Mouse (Mus musculus): ENCODE results near the gene Thrb. TPM values are rescaled to one million over a fixed set of nuclear protein-coding genes. Genes with fewer than 3 reads are reported as not detected.

Gene Thrb
- polyA plus RNA-seq, 1 experiment from 2014 or later = 0.32 TPM

- H3K27me3 ChIP-seq (ENCODE audit: control insufficient read depth, insufficient read depth, low read length) = peaks cover 18% of the 10 kb centered on the region
- 1% methylated on average over 9 of the region's 10 CpGs for WGBS
- ATAC-seq (replicated peaks; ENCODE audit: low FRiP score) (peak; percentile 45), DNase-seq (ENCODE audit: low spot score) (peak; percentile 81)
- no peak overlapping the region for H3K27ac ChIP-seq (ENCODE audit: low read depth, low read length)
- no peaks in the 10 kb centered on the region for H3K36me3 ChIP-seq (ENCODE audit: control insufficient read depth, insufficient read depth, low read length)
- no peak overlapping the region for H3K9ac ChIP-seq (ENCODE audit: low read length)
- H3K4me3 ChIP-seq (ENCODE audit: low read depth, low read length) = peak overlapping the region; percentile 53; the same call in 1 of the 2 replicates
- H3K9me3 ChIP-seq (ENCODE audit: control insufficient read depth, low read length) = no peaks in the 10 kb centered on the region
- peaks cover 4% of the 10 kb centered on the region; the same call in 1 of the 2 replicates for H3K4me1 ChIP-seq (replicated peaks; ENCODE audit: control insufficient read depth, insufficient read depth, low read length)
- peak overlapping the region; percentile 82 for H3K4me2 ChIP-seq (ENCODE audit: low read depth, low read length, severe bottlenecking)
Measured at GRCm38 (mm10) chr14:17659031-17659430, 1.0 kb upstream of the Thrb start.

DNA sequence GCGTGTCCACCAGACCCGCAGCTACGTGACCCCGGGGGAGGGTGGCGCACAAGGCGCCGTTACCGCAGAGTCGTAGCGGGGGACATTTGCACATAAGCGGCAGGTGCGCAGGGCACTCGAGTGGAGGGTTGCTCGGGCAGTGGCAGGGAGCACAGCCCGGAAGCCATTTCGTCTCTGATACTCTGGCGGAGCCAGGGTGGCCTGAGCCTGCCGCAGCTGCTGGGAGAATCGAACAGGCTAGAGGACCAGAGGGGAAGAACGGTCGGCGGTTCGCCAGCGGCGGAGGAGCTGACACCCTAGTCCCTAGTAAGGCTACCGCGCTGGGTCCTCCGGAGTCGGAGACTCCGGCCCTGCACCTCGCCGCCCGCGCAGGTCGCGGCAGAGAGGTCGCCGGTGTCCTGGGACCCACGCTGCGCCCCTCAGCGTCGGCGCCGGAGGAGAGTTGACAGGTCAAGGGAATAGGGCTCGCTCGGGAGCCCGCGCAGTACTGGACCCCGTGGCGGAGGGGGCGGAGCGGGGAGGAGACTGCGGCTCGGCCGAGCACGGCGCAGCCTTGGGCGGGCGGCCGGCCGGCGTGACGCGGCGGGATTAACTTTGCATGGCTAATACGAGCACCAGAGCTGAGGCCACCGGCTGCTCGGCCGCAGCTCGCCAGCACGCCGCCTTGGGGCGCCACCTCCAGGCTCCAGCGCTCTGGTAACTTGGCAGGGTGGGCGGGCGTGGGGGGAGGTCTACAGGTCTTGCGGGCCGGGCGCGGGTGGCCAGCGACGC, 453 bp downstream of the Thrb start:
- 0% methylated on average over 67 of the region's 82 CpGs for whole genome bisulfite sequencing
- H3K27ac ChIP-seq (ENCODE audit: low read depth, low read length) = no peak overlapping the region
- ATAC-seq (replicated peaks; ENCODE audit: low FRiP score) = peak; percentile 93

DNA sequence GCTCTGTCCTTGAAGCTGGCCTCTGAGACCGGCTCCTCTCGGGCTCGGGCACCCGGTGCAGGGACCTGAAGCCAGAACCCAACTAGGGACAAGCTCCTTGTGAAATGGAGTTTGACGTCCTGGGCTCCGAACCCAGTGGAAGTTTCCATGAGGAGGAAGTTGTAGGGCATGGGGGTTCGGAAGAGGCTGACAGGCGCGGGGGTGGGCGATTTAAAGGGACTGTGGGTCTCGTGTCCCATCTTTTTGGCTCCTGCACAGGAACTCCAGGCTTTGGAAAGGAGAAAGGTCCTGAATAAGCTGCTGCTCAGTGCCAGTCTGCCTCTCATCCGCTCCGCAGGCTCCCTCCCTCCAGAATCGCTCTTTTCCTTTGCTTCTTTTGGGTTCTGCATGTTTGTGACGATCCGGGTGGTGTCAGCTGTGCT, 1.1 kb downstream of the Thrb start:
- Histone ChIP-seq H3K9ac (ENCODE audit: low read length) (peak overlapping the region; percentile 51), H3K4me1 (replicated peaks; ENCODE audit: control insufficient read depth, insufficient read depth, low read length) (peaks cover 4% of the 10 kb centered on the region; the same call in 1 of the 2 replicates), H3K9me3 (ENCODE audit: control insufficient read depth, low read length) (no peaks in the 10 kb centered on the region), H3K4me2 (ENCODE audit: low read depth, low read length, severe bottlenecking) (peak overlapping the region; percentile 82), H3K36me3 (ENCODE audit: control insufficient read depth, insufficient read depth, low read length) (no peaks in the 10 kb centered on the region), H3K4me3 (ENCODE audit: low read depth, low read length) (peak overlapping the region; percentile 53), H3K27me3 (ENCODE audit: control insufficient read depth, insufficient read depth, low read length) (peaks cover 18% of the 10 kb centered on the region), H3K27ac (ENCODE audit: low read depth, low read length) (no peak overlapping the region)
- peak; percentile 28 for ATAC-seq (replicated peaks; ENCODE audit: low FRiP score)
- WGBS = 0% methylated on average over 16 of the region's 16 CpGs
- no peak for DNase-seq (ENCODE audit: low spot score)

More for the DNA sequence above, 453 bp downstream of the Thrb start:
- H3K4me2 ChIP-seq (ENCODE audit: low read depth, low read length, severe bottlenecking) = peak overlapping the region; percentile 82
- peaks cover 4% of the 10 kb centered on the region; the same call in 1 of the 2 replicates for H3K4me1 ChIP-seq (replicated peaks; ENCODE audit: control insufficient read depth, insufficient read depth, low read length)
- H3K27me3 ChIP-seq (ENCODE audit: control insufficient read depth, insufficient read depth, low read length) = peaks cover 18% of the 10 kb centered on the region
- peak overlapping the region; percentile 51 for H3K9ac ChIP-seq (ENCODE audit: low read length)
- H3K9me3 ChIP-seq (ENCODE audit: control insufficient read depth, low read length) = no peaks in the 10 kb centered on the region
- peak overlapping the region; percentile 53 for H3K4me3 ChIP-seq (ENCODE audit: low read depth, low read length)
- peak; percentile 87 for DNase-seq (ENCODE audit: low spot score)
- H3K36me3 ChIP-seq (ENCODE audit: control insufficient read depth, insufficient read depth, low read length) = no peaks in the 10 kb centered on the region

DNA sequence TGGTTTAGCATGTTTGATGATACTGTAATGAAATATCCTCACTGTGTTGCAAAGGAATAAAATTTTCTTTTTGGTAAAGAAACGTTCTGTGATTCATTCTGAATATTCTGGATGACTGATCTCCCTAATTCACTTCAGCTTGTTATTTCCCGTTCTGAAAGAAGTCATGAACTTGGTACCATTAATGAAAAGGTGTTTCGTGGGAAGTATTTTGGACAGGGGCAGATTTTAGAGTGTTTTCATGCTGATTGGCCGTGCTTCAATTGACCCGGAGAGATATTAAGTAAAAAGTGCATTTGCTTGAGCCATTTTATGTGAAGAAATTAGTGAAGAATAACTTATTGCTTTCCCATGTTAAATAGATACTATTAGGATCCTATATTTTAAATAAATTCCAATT, 2.0 kb downstream of the Thrb start:
- DNase-seq (ENCODE audit: low spot score) (no peak), ATAC-seq (replicated peaks; ENCODE audit: low FRiP score) (no peak)
- Histone ChIP-seq H3K4me2 (ENCODE audit: low read depth, low read length, severe bottlenecking) (no peak overlapping the region), H3K27ac (ENCODE audit: low read depth, low read length) (no peak overlapping the region), H3K4me3 (ENCODE audit: low read depth, low read length) (no peak overlapping the region), H3K36me3 (ENCODE audit: control insufficient read depth, insufficient read depth, low read length) (no peaks in the 10 kb centered on the region), H3K9me3 (ENCODE audit: control insufficient read depth, low read length) (no peaks in the 10 kb centered on the region), H3K9ac (ENCODE audit: low read length) (no peak overlapping the region), H3K27me3 (ENCODE audit: control insufficient read depth, insufficient read depth, low read length) (peaks cover 18% of the 10 kb centered on the region), H3K4me1 (replicated peaks; ENCODE audit: control insufficient read depth, insufficient read depth, low read length) (peaks cover 4% of the 10 kb centered on the region; the same call in 1 of the 2 replicates)
- WGBS = 31% methylated on average over 5 of the region's 5 CpGs

DNA sequence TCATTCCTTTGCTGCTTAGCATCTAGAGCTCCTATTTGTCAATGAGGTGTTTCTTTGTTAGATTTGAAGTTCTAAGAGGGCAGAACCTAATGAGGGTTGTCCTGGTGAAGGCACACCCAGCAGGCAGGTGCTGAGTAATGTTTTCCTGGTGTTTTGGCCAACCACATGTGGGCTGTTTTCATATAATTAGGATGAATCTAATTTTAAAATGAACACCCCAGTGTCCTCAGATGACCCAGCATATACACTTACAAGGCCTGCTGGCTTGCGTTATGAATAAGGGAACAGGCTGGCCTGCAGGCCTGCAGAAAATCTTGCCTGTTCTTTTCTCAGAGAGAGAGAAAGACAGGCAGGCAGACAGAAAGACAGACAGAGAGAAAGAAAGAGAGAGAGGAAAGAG, 14.3 kb downstream of the Thrb start:
- WGBS = 92% methylated on average over 1 of the region's 1 CpGs

GRCm38 (mm10) chr14:17675214-17675613, 15.2 kb downstream of the Thrb start:
- no peak for ATAC-seq (replicated peaks; ENCODE audit: low FRiP score)

More for the DNA sequence above, 14.3 kb downstream of the Thrb start:
- no peak for ATAC-seq (replicated peaks; ENCODE audit: low FRiP score)
- H3K27me3 ChIP-seq (ENCODE audit: control insufficient read depth, insufficient read depth, low read length) = no peaks in the 10 kb centered on the region
- H3K9me3 ChIP-seq (ENCODE audit: control insufficient read depth, low read length) = no peaks in the 10 kb centered on the region
- H3K4me1 ChIP-seq (replicated peaks; ENCODE audit: control insufficient read depth, insufficient read depth, low read length) = no peaks in the 10 kb centered on the region
- no peak for DNase-seq (ENCODE audit: low spot score)
- no peak overlapping the region for H3K4me3 ChIP-seq (ENCODE audit: low read depth, low read length)
- no peak overlapping the region for H3K27ac ChIP-seq (ENCODE audit: low read depth, low read length)
- no peak overlapping the region for H3K4me2 ChIP-seq (ENCODE audit: low read depth, low read length, severe bottlenecking)
- no peaks in the 10 kb centered on the region for H3K36me3 ChIP-seq (ENCODE audit: control insufficient read depth, insufficient read depth, low read length)
- H3K9ac ChIP-seq (ENCODE audit: low read length) = no peak overlapping the region

GRCm38 (mm10) chr14:17681479-17681878, 21.4 kb downstream of the Thrb start:
- Histone ChIP-seq H3K4me2 (ENCODE audit: low read depth, low read length, severe bottlenecking) (no peak overlapping the region), H3K4me3 (ENCODE audit: low read depth, low read length) (no peak overlapping the region), H3K9ac (ENCODE audit: low read length) (no peak overlapping the region), H3K27ac (ENCODE audit: low read depth, low read length) (no peak overlapping the region), H3K9me3 (ENCODE audit: control insufficient read depth, low read length) (no peaks in the 10 kb centered on the region), H3K36me3 (ENCODE audit: control insufficient read depth, insufficient read depth, low read length) (no peaks in the 10 kb centered on the region), H3K4me1 (replicated peaks; ENCODE audit: control insufficient read depth, insufficient read depth, low read length) (no peaks in the 10 kb centered on the region), H3K27me3 (ENCODE audit: control insufficient read depth, insufficient read depth, low read length) (no peaks in the 10 kb centered on the region)
- no peak for ATAC-seq (replicated peaks; ENCODE audit: low FRiP score)
- DNase-seq (ENCODE audit: low spot score) = no peak

More at GRCm38 (mm10) chr14:17675214-17675613, 15.2 kb downstream of the Thrb start:
- Histone ChIP-seq H3K9ac (ENCODE audit: low read length) (no peak overlapping the region), H3K4me1 (replicated peaks; ENCODE audit: control insufficient read depth, insufficient read depth, low read length) (no peaks in the 10 kb centered on the region), H3K9me3 (ENCODE audit: control insufficient read depth, low read length) (no peaks in the 10 kb centered on the region), H3K4me3 (ENCODE audit: low read depth, low read length) (no peak overlapping the region), H3K36me3 (ENCODE audit: control insufficient read depth, insufficient read depth, low read length) (no peaks in the 10 kb centered on the region), H3K4me2 (ENCODE audit: low read depth, low read length, severe bottlenecking) (no peak overlapping the region), H3K27ac (ENCODE audit: low read depth, low read length) (no peak overlapping the region), H3K27me3 (ENCODE audit: control insufficient read depth, insufficient read depth, low read length) (no peaks in the 10 kb centered on the region)
- 92% methylated on average over 3 of the region's 3 CpGs for WGBS
- DNase-seq (ENCODE audit: low spot score) = no peak

DNA sequence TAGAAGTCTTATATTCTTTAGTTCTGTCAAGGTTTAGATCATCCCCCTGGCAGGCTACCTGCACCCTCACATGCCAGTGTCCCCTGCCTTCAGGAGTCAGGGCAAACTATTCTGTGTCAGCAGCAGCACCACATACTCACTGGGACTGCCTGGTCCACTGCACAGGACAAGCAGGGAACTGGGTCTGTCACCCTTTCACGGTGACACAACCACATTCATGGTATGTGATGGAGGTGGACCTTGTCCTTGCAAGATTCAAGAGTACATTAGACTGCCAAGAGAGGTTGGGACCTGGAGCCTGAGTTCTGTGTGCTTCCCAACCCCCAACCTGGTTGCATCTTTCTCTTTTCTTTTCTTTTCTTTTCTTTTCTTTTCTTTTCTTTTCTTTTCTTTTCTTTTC, 24.8 kb downstream of the Thrb start:
- H3K36me3 ChIP-seq (ENCODE audit: control insufficient read depth, insufficient read depth, low read length) = no peaks in the 10 kb centered on the region
- H3K9me3 ChIP-seq (ENCODE audit: control insufficient read depth, low read length) = no peaks in the 10 kb centered on the region
- DNase-seq (ENCODE audit: low spot score) (no peak), ATAC-seq (replicated peaks; ENCODE audit: low FRiP score) (no peak)
- no peaks in the 10 kb centered on the region for H3K4me1 ChIP-seq (replicated peaks; ENCODE audit: control insufficient read depth, insufficient read depth, low read length)
- H3K27me3 ChIP-seq (ENCODE audit: control insufficient read depth, insufficient read depth, low read length) = no peaks in the 10 kb centered on the region
- no peak overlapping the region for H3K27ac ChIP-seq (ENCODE audit: low read depth, low read length)
- H3K9ac ChIP-seq (ENCODE audit: low read length) = no peak overlapping the region
- no peak overlapping the region for H3K4me2 ChIP-seq (ENCODE audit: low read depth, low read length, severe bottlenecking)
- WGBS = 84% methylated on average over 1 of the region's 1 CpGs
- H3K4me3 ChIP-seq (ENCODE audit: low read depth, low read length) = no peak overlapping the region

DNA sequence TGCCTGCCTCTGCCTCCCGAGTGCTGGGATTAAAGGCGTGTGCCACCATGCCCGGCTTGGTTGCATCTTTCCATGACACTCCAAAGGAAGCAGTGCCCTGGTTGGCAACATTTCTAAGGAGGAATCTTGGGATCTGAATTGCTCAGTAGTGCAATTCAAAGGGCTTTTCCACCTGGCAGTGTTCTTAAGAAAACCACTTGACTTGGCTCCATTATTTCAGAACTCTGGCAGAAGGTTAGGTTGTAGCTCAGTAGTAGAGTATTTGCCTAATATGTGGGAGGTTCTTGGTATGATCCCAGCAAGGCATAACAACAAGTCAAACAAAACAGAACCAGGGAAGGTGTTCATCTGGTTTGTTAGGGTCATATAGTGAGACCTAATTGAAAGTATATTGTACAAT, 25.4 kb downstream of the Thrb start:
- WGBS = 96% methylated on average over 3 of the region's 3 CpGs
- Histone ChIP-seq H3K27ac (ENCODE audit: low read depth, low read length) (no peak overlapping the region), H3K9ac (ENCODE audit: low read length) (no peak overlapping the region), H3K9me3 (ENCODE audit: control insufficient read depth, low read length) (no peaks in the 10 kb centered on the region), H3K27me3 (ENCODE audit: control insufficient read depth, insufficient read depth, low read length) (no peaks in the 10 kb centered on the region), H3K4me2 (ENCODE audit: low read depth, low read length, severe bottlenecking) (no peak overlapping the region), H3K4me1 (replicated peaks; ENCODE audit: control insufficient read depth, insufficient read depth, low read length) (no peaks in the 10 kb centered on the region), H3K4me3 (ENCODE audit: low read depth, low read length) (no peak overlapping the region), H3K36me3 (ENCODE audit: control insufficient read depth, insufficient read depth, low read length) (no peaks in the 10 kb centered on the region)
- ATAC-seq (replicated peaks; ENCODE audit: low FRiP score) = no peak
- no peak for DNase-seq (ENCODE audit: low spot score)
